Mouse (Mus musculus) spleen, adult 2 months (tissue): Measurements from ENCODE around the gene Usp12.

ENCODE experiments used
- CTCF ChIP-seq: fragments of 200-500 bp; IDR thresholded peaks from 2 replicates; pipeline ENCODE4 v1.5.1; 2011; ENCODE audit warnings: mild to moderate bottlenecking, inconsistent platforms; ENCODE audit not compliant: insufficient read depth, insufficient read length, insufficient replicate concordance; ENCODE audit errors: extremely low read depth
- POLR2A ChIP-seq: fragments of 200-500 bp; IDR thresholded peaks from 2 replicates; pipeline ENCODE4 v1.6.1; 2011; ENCODE audit warnings: low read depth, low read length, inconsistent platforms

GRCm38 (mm10) chr5:146759159-146759558 is 35.6 kb downstream of the Usp12 start:
- TF ChIP-seq CTCF (no peak), POLR2A (no peak)
